Mouse (Mus musculus): ENCODE results near the gene Slc24a3. TPM values are rescaled to one million over a fixed set of nuclear protein-coding genes. Genes with fewer than 3 reads are reported as not detected.
A peak's percentile ranks its signal among the peaks of the same experiment; 100 is the strongest.

The Slc24a3 gene
- polyA plus RNA-seq, 1 experiment from 2014 or later: 2.1 TPM

- ATAC-seq (replicated peaks; ENCODE audit: low FRiP score): no peak
- WGBS: 84% methylated on average over 9 of the region's 9 CpGs
- no peaks in the 10 kb centered on the region for H3K36me3 ChIP-seq (ENCODE audit: control insufficient read depth, insufficient read depth, low read length)
These were observed 106.6 kb downstream of the Slc24a3 start for GRCm38 (mm10) chr2:145274016-145274677.

DNA sequence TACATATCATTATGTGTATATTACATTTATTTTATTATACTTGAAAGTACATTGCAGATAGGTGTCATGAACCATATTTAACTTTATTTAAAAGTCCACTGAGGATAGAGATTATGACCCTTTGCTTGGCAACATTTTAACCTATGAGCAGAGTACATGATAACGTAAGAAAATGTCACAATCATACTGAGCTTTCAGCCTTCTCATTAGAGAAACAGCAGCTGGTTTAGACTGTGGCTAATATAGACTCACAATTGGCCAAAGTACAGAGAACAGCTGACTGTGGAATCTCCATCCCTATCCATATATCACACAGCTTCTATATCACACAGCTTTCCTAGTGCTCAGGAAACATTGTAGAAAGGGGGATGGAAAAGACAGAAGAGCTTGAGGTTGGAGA is 111.8 kb downstream of the Slc24a3 start:
- Histone ChIP-seq H3K4me1 (replicated peaks; ENCODE audit: control insufficient read depth, insufficient read depth, low read length) (no peaks in the 10 kb centered on the region), H3K9ac (ENCODE audit: low read depth, low read length) (no peak overlapping the region), H3K36me3 (ENCODE audit: control insufficient read depth, insufficient read depth, low read length) (no peaks in the 10 kb centered on the region), H3K9me3 (ENCODE audit: control insufficient read depth, low read length) (no peaks in the 10 kb centered on the region), H3K27ac (ENCODE audit: low read depth, low read length) (no peak overlapping the region), H3K4me3 (ENCODE audit: low read depth, low read length) (no peak overlapping the region), H3K4me2 (no peak overlapping the region), H3K27me3 (replicated peaks; ENCODE audit: control insufficient read depth, insufficient read depth, low read length) (no peaks in the 10 kb centered on the region)
- DNase-seq (ENCODE audit: low spot score) (no peak), ATAC-seq (replicated peaks; ENCODE audit: low FRiP score) (no peak)
- WGBS: 83% methylated on average over 1 of the region's 1 CpGs

More at GRCm38 (mm10) chr2:145274016-145274677, 106.6 kb downstream of the Slc24a3 start:
- H3K27ac ChIP-seq (ENCODE audit: low read depth, low read length): no peak overlapping the region
- no peaks in the 10 kb centered on the region for H3K4me1 ChIP-seq (replicated peaks; ENCODE audit: control insufficient read depth, insufficient read depth, low read length)
- no peaks in the 10 kb centered on the region for H3K9me3 ChIP-seq (ENCODE audit: control insufficient read depth, low read length)
- no peaks in the 10 kb centered on the region for H3K27me3 ChIP-seq (replicated peaks; ENCODE audit: control insufficient read depth, insufficient read depth, low read length)
- no peak overlapping the region for H3K9ac ChIP-seq (ENCODE audit: low read depth, low read length)
- no peak overlapping the region for H3K4me2 ChIP-seq
- no peak overlapping the region for H3K4me3 ChIP-seq (ENCODE audit: low read depth, low read length)
- no peak for DNase-seq (ENCODE audit: low spot score)

GRCm38 (mm10) chr2:145283746-145284145 is 116.2 kb downstream of the Slc24a3 start:
- no peaks in the 10 kb centered on the region for H3K9me3 ChIP-seq (ENCODE audit: control insufficient read depth, low read length)
- ATAC-seq (replicated peaks; ENCODE audit: low FRiP score): no peak
- H3K4me3 ChIP-seq (ENCODE audit: low read depth, low read length): no peak overlapping the region
- no peak for DNase-seq (ENCODE audit: low spot score)
- H3K27me3 ChIP-seq (replicated peaks; ENCODE audit: control insufficient read depth, insufficient read depth, low read length): no peaks in the 10 kb centered on the region
- H3K4me1 ChIP-seq (replicated peaks; ENCODE audit: control insufficient read depth, insufficient read depth, low read length): no peaks in the 10 kb centered on the region
- H3K27ac ChIP-seq (ENCODE audit: low read depth, low read length): no peak overlapping the region
- H3K4me2 ChIP-seq: no peak overlapping the region
- no peak overlapping the region for H3K9ac ChIP-seq (ENCODE audit: low read depth, low read length)
- WGBS: 59% methylated on average over 2 of the region's 2 CpGs
- H3K36me3 ChIP-seq (ENCODE audit: control insufficient read depth, insufficient read depth, low read length): no peaks in the 10 kb centered on the region

DNA sequence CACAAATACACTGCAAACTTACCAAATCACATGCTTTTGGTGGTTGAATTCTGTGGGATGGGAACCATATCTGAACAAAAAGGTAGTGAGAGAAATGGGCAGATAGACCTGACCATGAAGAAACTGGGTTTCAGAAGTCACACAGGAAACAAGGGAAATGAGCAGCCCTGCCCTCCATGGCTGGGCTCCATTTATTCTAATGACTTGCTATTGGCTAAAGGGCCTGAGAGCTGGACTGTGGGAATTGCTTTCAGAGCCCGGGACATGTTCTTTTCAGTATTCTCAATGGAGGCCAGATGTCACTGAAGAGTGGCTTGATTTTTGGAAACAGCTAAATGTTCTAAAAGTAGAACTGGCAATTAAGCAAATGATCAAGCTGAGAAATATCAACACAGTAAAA is 120.9 kb downstream of the Slc24a3 start:
- Histone ChIP-seq H3K4me1 (replicated peaks; ENCODE audit: control insufficient read depth, insufficient read depth, low read length) (no peaks in the 10 kb centered on the region), H3K27me3 (replicated peaks; ENCODE audit: control insufficient read depth, insufficient read depth, low read length) (no peaks in the 10 kb centered on the region), H3K27ac (ENCODE audit: low read depth, low read length) (no peak overlapping the region), H3K4me2 (no peak overlapping the region), H3K4me3 (ENCODE audit: low read depth, low read length) (no peak overlapping the region), H3K9me3 (ENCODE audit: control insufficient read depth, low read length) (no peaks in the 10 kb centered on the region), H3K36me3 (ENCODE audit: control insufficient read depth, insufficient read depth, low read length) (no peaks in the 10 kb centered on the region), H3K9ac (ENCODE audit: low read depth, low read length) (no peak overlapping the region)
- ATAC-seq (replicated peaks; ENCODE audit: low FRiP score) (no peak), DNase-seq (ENCODE audit: low spot score) (no peak)
- 86% methylated on average over 1 of the region's 1 CpGs for WGBS

DNA sequence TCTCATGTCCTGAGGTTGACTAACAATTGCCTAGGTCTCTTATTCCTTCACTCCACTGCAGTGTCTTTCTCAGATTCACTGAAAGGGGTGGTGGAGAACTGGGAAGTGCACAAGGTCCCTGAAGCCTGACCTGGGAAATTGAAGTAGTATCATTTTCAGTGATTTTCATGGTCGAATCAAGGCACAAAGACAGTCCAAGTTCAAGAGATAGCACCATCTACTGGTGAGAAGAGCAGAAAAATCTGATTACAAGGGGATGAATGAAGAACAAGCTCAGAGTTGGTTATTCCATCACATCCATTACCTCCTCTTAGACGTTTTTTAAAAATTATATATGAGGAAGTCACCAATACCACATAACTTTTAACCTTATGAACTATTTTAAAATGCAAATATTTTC is 123.9 kb downstream of the Slc24a3 start:
- H3K36me3 ChIP-seq (ENCODE audit: control insufficient read depth, insufficient read depth, low read length): no peaks in the 10 kb centered on the region

GRCm38 (mm10) chr2:145292196-145292595 is 124.6 kb downstream of the Slc24a3 start:
- ATAC-seq (replicated peaks; ENCODE audit: low FRiP score) (no peak), DNase-seq (ENCODE audit: low spot score) (no peak)
- no peak overlapping the region for H3K9ac ChIP-seq (ENCODE audit: low read depth, low read length)
- H3K4me3 ChIP-seq (ENCODE audit: low read depth, low read length): no peak overlapping the region
- H3K27ac ChIP-seq (ENCODE audit: low read depth, low read length): no peak overlapping the region
- H3K9me3 ChIP-seq (ENCODE audit: control insufficient read depth, low read length): no peaks in the 10 kb centered on the region
- no peaks in the 10 kb centered on the region for H3K36me3 ChIP-seq (ENCODE audit: control insufficient read depth, insufficient read depth, low read length)
- H3K27me3 ChIP-seq (replicated peaks; ENCODE audit: control insufficient read depth, insufficient read depth, low read length): no peaks in the 10 kb centered on the region
- WGBS: 88% methylated on average over 1 of the region's 1 CpGs
- no peak overlapping the region for H3K4me2 ChIP-seq
- H3K4me1 ChIP-seq (replicated peaks; ENCODE audit: control insufficient read depth, insufficient read depth, low read length): no peaks in the 10 kb centered on the region

More for the DNA sequence above, 123.9 kb downstream of the Slc24a3 start:
- Histone ChIP-seq H3K4me2 (no peak overlapping the region), H3K27ac (ENCODE audit: low read depth, low read length) (no peak overlapping the region), H3K27me3 (replicated peaks; ENCODE audit: control insufficient read depth, insufficient read depth, low read length) (no peaks in the 10 kb centered on the region), H3K9me3 (ENCODE audit: control insufficient read depth, low read length) (no peaks in the 10 kb centered on the region), H3K4me3 (ENCODE audit: low read depth, low read length) (no peak overlapping the region), H3K9ac (ENCODE audit: low read depth, low read length) (no peak overlapping the region), H3K4me1 (replicated peaks; ENCODE audit: control insufficient read depth, insufficient read depth, low read length) (no peaks in the 10 kb centered on the region)
- DNase-seq (ENCODE audit: low spot score) (no peak), ATAC-seq (replicated peaks; ENCODE audit: low FRiP score) (no peak)
- 22% methylated on average over 2 of the region's 2 CpGs for WGBS

- DNase-seq (ENCODE audit: low spot score) (no peak), ATAC-seq (replicated peaks; ENCODE audit: low FRiP score) (no peak)
- no peak overlapping the region for H3K27ac ChIP-seq (ENCODE audit: low read depth, low read length)
- H3K27me3 ChIP-seq (replicated peaks; ENCODE audit: control insufficient read depth, insufficient read depth, low read length): no peaks in the 10 kb centered on the region
- H3K9ac ChIP-seq (ENCODE audit: low read depth, low read length): no peak overlapping the region
- no peaks in the 10 kb centered on the region for H3K9me3 ChIP-seq (ENCODE audit: control insufficient read depth, low read length)
- no peak overlapping the region for H3K4me3 ChIP-seq (ENCODE audit: low read depth, low read length)
- H3K4me2 ChIP-seq: no peak overlapping the region
- WGBS: 65% methylated on average over 1 of the region's 1 CpGs
- H3K36me3 ChIP-seq (ENCODE audit: control insufficient read depth, insufficient read depth, low read length): no peaks in the 10 kb centered on the region
- no peaks in the 10 kb centered on the region for H3K4me1 ChIP-seq (replicated peaks; ENCODE audit: control insufficient read depth, insufficient read depth, low read length)
These were observed 125.3 kb downstream of the Slc24a3 start for GRCm38 (mm10) chr2:145292816-145293215.

DNA sequence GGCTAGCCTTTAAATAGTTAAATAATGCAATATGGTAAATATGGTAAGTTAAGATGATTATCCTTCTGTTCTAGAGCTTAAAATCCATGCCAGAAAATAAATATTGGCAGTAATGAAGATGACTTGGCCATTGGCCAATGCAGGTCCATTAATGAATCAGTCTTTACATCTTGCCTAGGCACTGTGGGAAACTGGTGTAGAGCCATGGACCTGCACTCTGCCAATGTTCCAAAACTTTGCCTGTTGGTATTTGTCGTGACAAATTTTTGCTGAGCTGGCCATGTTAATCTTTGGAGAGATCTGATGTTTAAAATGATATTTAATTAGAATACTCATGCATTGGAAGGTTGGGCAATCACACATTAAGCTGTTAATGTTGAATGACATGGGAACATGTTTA is 129.4 kb downstream of the Slc24a3 start:
- no peak for ATAC-seq (replicated peaks; ENCODE audit: low FRiP score)
- no peak for DNase-seq (ENCODE audit: low spot score)

DNA sequence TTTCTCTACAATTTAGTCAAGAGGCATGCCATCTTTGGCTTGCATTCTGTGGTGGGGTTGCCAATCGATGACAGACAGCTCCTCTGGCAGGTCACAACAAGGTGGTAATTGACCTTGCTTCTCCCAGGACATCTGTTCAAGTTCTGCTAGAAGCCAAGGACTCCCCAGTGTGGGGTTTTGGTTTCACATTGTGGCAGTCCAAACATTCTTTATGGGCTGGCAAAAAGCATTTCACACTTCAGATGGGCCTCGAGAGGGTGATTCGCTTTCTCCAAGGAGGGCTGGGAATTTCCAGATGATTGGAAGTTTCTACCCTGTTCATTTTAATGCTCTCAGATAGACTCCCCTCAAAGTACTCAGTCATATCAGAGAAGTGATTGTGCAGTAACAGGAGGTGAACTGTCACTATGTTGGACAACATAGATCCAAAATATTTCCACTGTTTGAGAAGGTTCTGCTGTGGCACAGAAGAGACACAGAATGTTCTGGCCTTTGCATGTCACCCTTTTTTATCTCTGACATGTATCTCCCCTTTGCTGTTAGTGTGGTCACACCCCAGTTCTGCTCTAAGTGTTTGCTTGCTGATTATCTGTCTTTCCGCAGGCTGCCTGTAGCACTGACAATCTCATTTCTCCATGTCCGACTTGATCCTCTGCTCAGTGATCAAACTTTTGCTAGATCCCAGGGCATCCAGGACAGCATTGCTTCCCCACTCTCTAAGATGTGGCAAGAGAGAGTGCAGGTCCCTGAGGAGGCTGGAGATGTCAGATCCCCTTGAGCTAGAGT is 132.6 kb downstream of the Slc24a3 start:
- ATAC-seq (replicated peaks; ENCODE audit: low FRiP score) (peak; percentile 84), DNase-seq (ENCODE audit: low spot score) (no peak)
- H3K4me2 ChIP-seq: no peak overlapping the region
- no peaks in the 10 kb centered on the region; the same call in 1 of the 2 replicates for H3K4me1 ChIP-seq (replicated peaks; ENCODE audit: control insufficient read depth, insufficient read depth, low read length)
- H3K27ac ChIP-seq (ENCODE audit: low read depth, low read length): no peak overlapping the region
- no peaks in the 10 kb centered on the region for H3K36me3 ChIP-seq (ENCODE audit: control insufficient read depth, insufficient read depth, low read length)
- no peak overlapping the region for H3K9ac ChIP-seq (ENCODE audit: low read depth, low read length)
- H3K4me3 ChIP-seq (ENCODE audit: low read depth, low read length): no peak overlapping the region
- no peaks in the 10 kb centered on the region for H3K27me3 ChIP-seq (replicated peaks; ENCODE audit: control insufficient read depth, insufficient read depth, low read length)
- H3K9me3 ChIP-seq (ENCODE audit: control insufficient read depth, low read length): no peaks in the 10 kb centered on the region
- WGBS: 67% methylated on average over 5 of the region's 5 CpGs

More for the DNA sequence above, 129.4 kb downstream of the Slc24a3 start:
- no peaks in the 10 kb centered on the region for H3K9me3 ChIP-seq (ENCODE audit: control insufficient read depth, low read length)
- H3K9ac ChIP-seq (ENCODE audit: low read depth, low read length): no peak overlapping the region
- H3K4me3 ChIP-seq (ENCODE audit: low read depth, low read length): no peak overlapping the region
- H3K4me2 ChIP-seq: no peak overlapping the region
- no peaks in the 10 kb centered on the region for H3K36me3 ChIP-seq (ENCODE audit: control insufficient read depth, insufficient read depth, low read length)
- no peaks in the 10 kb centered on the region for H3K27me3 ChIP-seq (replicated peaks; ENCODE audit: control insufficient read depth, insufficient read depth, low read length)
- WGBS: 74% methylated on average over 1 of the region's 1 CpGs
- no peak overlapping the region for H3K27ac ChIP-seq (ENCODE audit: low read depth, low read length)
- no peaks in the 10 kb centered on the region; the same call in 1 of the 2 replicates for H3K4me1 ChIP-seq (replicated peaks; ENCODE audit: control insufficient read depth, insufficient read depth, low read length)

Measured in liver, embryonic 11.5 days (tissue).